Mouse (Mus musculus): Measurements from ENCODE around the gene Tle4. TPM values are rescaled to one million over a fixed set of nuclear protein-coding genes. Genes with fewer than 3 reads are reported as not detected.
"Not testable (repeated sequence)": the region's sequence is repeated elsewhere in the genome, so short reads cannot be mapped to it uniquely, and the experiment has no call there.

Gene Tle4
- total RNA-seq (2014; rRNA removed) = 38.9 and 44.4 TPM in 2 replicates
- polyA plus RNA-seq (2015; fragmentation: Nextera tagmentation; extraction: Ambion mirVana) = 15.4 and 16.3 TPM in 2 replicates

DNA sequence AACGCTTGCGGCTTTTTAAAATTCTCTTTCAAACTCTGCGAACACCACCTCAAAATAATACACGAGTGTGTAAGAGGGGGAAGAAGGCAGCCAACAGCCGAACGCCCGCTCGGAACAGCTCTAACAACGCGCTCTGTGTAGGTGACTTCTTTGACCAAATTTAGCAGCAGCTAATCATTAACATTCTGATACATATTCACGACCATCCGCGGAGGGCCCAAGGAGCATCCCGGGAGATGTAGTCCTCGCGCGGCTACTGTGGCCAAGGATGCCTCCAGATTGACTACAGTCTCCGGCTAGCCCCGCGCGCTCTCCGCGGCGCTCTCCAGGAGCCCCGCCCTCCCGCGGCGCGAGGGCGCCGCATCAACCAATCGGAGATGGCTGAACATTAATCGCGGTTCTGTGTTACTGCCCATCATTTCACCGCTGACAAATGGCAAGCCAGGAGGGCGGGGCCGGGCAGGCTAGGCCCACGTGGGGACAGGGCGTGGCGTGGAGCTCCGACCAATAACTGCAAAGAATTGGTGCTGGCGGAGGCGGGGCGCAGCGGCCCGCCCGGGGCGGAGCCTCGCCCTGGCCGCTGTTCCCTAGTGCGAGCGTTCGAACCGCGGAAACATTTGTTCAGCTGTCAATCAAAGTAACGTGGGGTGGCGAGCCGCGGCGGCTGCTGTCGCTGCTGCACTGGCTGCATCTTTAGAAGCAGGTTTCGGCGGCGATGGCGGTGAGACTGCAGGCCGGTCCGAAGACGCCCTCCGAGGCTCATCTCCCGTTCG, at the start of gene Tle4:
TSS of gene Tle4 (minus strand) at position 135 of the 773 bp plus-strand sequence.
- Histone ChIP-seq H3K9me3 (ENCODE audit: low read length) (no peaks in the 10 kb centered on the region), H3K27ac (peak within 1 kb of the TSS; percentile 93), H3K27me3 (ENCODE audit: insufficient read depth, low read length) (no peaks in the 10 kb centered on the region), H3K4me1 (ENCODE audit: insufficient read depth, low read length) (no peaks in the 10 kb centered on the region), H3K4me3 (ENCODE audit: low read length) (peak within 1 kb of the TSS; percentile 93), H3K36me3 (ENCODE audit: insufficient read depth, low read length) (no peaks in the 10 kb centered on the region), H3K9ac (replicated peaks; ENCODE audit: low read length) (peak within 1 kb of the TSS; percentile 89), H3K4me2 (ENCODE audit: low read depth, low read length) (peak within 1 kb of the TSS; percentile 62)
- no peak for TF ChIP-seq CTCF (IDR thresholded peaks at IDR 0.05; ENCODE audit: low read depth)
- ATAC-seq (peak; percentile 99), DNase-seq (ENCODE audit: low spot score) (peak; percentile 100)
- under 1% methylated on average over 71 of the region's 71 CpGs for WGBS

DNA sequence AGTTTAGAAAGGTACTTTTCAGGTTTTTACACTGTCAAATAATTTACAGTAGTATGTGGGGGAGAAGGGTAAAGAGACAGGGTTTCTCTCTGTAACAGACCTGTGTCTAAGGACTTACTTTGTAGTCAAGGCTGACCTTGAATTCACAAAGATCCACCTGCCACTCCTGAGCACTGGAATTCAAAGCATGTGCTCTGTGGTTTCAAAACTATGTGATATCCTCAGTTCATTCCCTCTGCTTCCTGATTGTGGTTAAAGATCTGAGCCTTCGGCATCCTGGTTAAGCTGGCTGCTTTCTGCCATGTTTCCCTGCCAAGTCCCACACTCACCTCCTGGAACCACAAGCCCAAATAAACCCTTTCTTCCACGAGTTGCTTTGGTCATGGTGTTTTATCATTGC, 47.8 kb upstream of the Tle4 start:
- ATAC-seq (no peak), DNase-seq (ENCODE audit: low spot score) (no peak)
- WGBS = 68% methylated on average over 2 of the region's 2 CpGs
- Histone ChIP-seq H3K4me2 (ENCODE audit: low read depth, low read length) (no peak overlapping the region), H3K9ac (replicated peaks; ENCODE audit: low read length) (no peak overlapping the region), H3K27ac (no peak overlapping the region), H3K9me3 (ENCODE audit: low read length) (no peaks in the 10 kb centered on the region), H3K4me3 (ENCODE audit: low read length) (no peak overlapping the region), H3K27me3 (ENCODE audit: insufficient read depth, low read length) (no peaks in the 10 kb centered on the region), H3K36me3 (ENCODE audit: insufficient read depth, low read length) (no peaks in the 10 kb centered on the region), H3K4me1 (ENCODE audit: insufficient read depth, low read length) (no peaks in the 10 kb centered on the region)
- no peak for TF ChIP-seq CTCF (IDR thresholded peaks at IDR 0.05; ENCODE audit: low read depth)

DNA sequence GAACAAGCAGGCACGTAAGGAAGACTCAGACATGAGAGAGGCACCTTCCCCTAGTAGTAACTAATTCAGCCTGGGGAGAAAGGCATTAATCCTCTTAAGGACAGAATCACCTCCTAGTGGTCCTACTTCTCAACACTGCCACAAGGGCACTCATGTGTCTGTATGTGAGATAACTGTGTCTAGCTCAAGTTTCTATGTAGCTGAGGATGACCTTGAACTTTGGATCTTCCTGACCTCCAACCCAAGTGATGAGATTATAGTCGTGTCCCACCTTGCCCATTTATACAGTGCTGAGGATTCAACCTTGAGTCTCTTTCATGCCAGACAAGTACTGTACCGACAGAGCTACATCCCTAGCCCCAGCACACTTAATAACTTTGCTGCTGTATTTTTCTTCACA, 46.9 kb upstream of the Tle4 start:
- no peak overlapping the region for H3K4me3 ChIP-seq (ENCODE audit: low read length)
- H3K27ac ChIP-seq = no peak overlapping the region
- no peaks in the 10 kb centered on the region for H3K4me1 ChIP-seq (ENCODE audit: insufficient read depth, low read length)
- 92% methylated on average over 3 of the region's 3 CpGs for WGBS
- H3K4me2 ChIP-seq (ENCODE audit: low read depth, low read length) = no peak overlapping the region
- DNase-seq (ENCODE audit: low spot score) = no peak
- TF ChIP-seq CTCF (IDR thresholded peaks at IDR 0.05; ENCODE audit: low read depth) = no peak
- no peaks in the 10 kb centered on the region for H3K36me3 ChIP-seq (ENCODE audit: insufficient read depth, low read length)
- no peaks in the 10 kb centered on the region for H3K9me3 ChIP-seq (ENCODE audit: low read length)
- no peak overlapping the region for H3K9ac ChIP-seq (replicated peaks; ENCODE audit: low read length)
- no peak for ATAC-seq
- no peaks in the 10 kb centered on the region for H3K27me3 ChIP-seq (ENCODE audit: insufficient read depth, low read length)

DNA sequence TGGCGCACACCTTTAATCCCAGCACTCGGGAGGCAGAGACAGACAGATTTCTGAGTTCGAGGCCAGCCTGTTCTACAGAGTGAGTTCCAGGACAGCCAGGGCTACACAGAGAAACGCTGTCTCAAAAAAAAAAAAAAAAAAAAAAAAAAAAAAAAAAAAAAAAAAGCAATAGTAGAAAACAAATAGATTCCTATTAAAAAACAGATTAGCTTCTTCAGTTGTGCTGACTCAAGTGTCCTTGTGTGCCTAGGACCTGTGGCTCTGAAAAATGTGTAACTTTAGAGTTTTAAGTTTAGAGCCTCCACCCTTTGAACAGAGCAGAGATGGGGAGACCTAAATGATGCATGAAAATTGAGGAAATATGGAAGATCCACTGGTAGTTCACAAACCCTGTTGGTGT, 45.2 kb upstream of the Tle4 start:
- not testable (repeated sequence) for H3K4me2 ChIP-seq (ENCODE audit: low read depth, low read length); H3K27me3 ChIP-seq (ENCODE audit: insufficient read depth, low read length); H3K27ac ChIP-seq; H3K4me1 ChIP-seq (ENCODE audit: insufficient read depth, low read length); H3K4me3 ChIP-seq (ENCODE audit: low read length); H3K36me3 ChIP-seq (ENCODE audit: insufficient read depth, low read length); H3K9ac ChIP-seq (replicated peaks; ENCODE audit: low read length); H3K9me3 ChIP-seq (ENCODE audit: low read length); ATAC-seq; DNase-seq (ENCODE audit: low spot score)
- WGBS = 98% methylated on average over 4 of the region's 4 CpGs

DNA sequence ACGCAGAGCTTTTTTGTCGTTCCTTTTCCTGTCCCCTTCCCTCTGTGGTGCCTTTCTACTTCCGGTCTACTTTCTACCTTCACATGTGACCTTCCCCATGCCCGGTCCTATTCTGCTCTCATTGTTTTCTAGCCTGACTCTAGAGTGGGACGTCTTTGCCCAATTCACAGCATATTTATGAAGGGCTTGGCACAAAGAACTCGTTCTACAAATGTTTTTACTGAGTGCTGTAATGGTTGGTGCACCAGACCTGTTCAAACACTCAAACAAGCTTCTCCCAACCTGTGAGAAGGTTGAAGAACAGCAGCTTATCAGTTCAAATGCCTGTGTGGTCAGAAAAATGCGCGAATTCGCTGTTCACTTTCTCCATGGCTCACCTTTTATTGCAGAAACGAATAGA, 44.8 kb upstream of the Tle4 start:
- WGBS = 87% methylated on average over 10 of the region's 10 CpGs
- no peak overlapping the region for H3K9ac ChIP-seq (replicated peaks; ENCODE audit: low read length)

DNA sequence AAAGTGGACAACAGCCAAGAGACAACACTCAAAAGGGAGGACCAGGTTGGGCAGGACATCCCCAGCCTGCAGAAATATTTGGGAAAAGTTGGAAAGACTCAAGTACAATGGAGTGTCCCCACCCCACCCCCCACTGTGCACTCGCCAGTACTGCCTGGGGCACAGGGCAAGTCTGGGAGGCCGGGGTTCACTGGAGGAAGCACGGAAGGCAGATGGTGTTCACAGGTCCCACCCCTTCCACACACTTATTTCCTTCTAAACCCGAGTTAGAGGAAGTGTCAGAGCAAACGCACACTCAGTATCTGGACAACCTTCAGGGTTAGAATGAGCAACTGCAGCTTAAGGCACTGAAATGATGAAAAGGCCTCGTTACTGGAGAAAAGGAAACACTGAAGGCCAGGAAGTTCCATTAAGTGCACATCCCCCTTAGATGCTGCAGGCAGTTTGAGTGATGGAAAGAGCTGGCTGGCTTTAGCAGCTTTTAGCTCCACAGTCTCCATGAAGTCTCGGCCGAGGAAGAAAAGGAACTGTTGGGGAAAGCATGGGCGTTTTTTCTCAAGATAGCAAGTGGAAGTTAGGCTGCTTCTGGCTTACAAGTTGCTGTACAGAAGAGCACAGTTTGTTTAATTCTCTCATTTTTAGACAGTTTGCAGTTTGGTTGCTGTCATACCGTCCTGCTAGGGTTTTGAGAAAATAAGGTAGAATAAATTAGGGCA, 37.5 kb upstream of the Tle4 start:
- H3K27me3 ChIP-seq (ENCODE audit: insufficient read depth, low read length) = no peaks in the 10 kb centered on the region
- DNase-seq (ENCODE audit: low spot score) = no peak
- H3K36me3 ChIP-seq (ENCODE audit: insufficient read depth, low read length) = no peaks in the 10 kb centered on the region
- no peak for TF ChIP-seq CTCF (IDR thresholded peaks at IDR 0.05; ENCODE audit: low read depth)
- 56% methylated on average over 10 of the region's 10 CpGs for WGBS
- H3K4me1 ChIP-seq (ENCODE audit: insufficient read depth, low read length) = no peaks in the 10 kb centered on the region
- no peak overlapping the region for H3K4me2 ChIP-seq (ENCODE audit: low read depth, low read length)
- no peak overlapping the region for H3K9ac ChIP-seq (replicated peaks; ENCODE audit: low read length)
- no peak for ATAC-seq
- H3K9me3 ChIP-seq (ENCODE audit: low read length) = no peaks in the 10 kb centered on the region
- H3K4me3 ChIP-seq (ENCODE audit: low read length) = no peak overlapping the region
- no peak overlapping the region for H3K27ac ChIP-seq

More for the DNA sequence above, 44.8 kb upstream of the Tle4 start:
- ATAC-seq (no peak), DNase-seq (ENCODE audit: low spot score) (no peak)
- H3K36me3 ChIP-seq (ENCODE audit: insufficient read depth, low read length) = no peaks in the 10 kb centered on the region
- H3K27ac ChIP-seq = no peak overlapping the region
- no peaks in the 10 kb centered on the region for H3K27me3 ChIP-seq (ENCODE audit: insufficient read depth, low read length)
- H3K4me2 ChIP-seq (ENCODE audit: low read depth, low read length) = no peak overlapping the region
- H3K9me3 ChIP-seq (ENCODE audit: low read length) = no peaks in the 10 kb centered on the region
- no peak for TF ChIP-seq CTCF (IDR thresholded peaks at IDR 0.05; ENCODE audit: low read depth)
- no peak overlapping the region for H3K4me3 ChIP-seq (ENCODE audit: low read length)
- H3K4me1 ChIP-seq (ENCODE audit: insufficient read depth, low read length) = no peaks in the 10 kb centered on the region

DNA sequence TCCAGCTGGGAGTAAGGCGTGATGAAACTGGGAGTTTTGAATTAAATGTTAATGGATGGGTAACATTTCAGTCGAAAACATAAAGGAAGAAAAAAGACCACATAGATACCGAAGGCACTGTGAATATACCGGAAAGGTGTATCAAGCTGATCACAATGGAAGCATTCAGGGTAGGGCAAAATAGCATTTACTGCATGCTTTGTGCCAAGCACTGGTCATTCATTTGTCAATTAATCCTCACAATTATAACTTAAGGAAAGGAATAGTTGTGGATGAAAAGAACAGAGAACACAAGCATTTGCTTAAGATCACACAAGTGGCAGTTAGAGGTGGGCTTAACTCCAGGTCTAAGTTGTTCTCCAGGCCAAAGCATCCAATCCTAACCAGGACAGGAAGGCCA, 25.5 kb upstream of the Tle4 start:
- DNase-seq (ENCODE audit: low spot score) = no peak
- no peak for TF ChIP-seq CTCF (IDR thresholded peaks at IDR 0.05; ENCODE audit: low read depth)

More for the DNA sequence above, 25.5 kb upstream of the Tle4 start:
- 63% methylated on average over 4 of the region's 4 CpGs for WGBS
- no peak overlapping the region for H3K4me2 ChIP-seq (ENCODE audit: low read depth, low read length)
- H3K36me3 ChIP-seq (ENCODE audit: insufficient read depth, low read length) = no peaks in the 10 kb centered on the region
- no peak for ATAC-seq
- no peaks in the 10 kb centered on the region for H3K27me3 ChIP-seq (ENCODE audit: insufficient read depth, low read length)
- H3K27ac ChIP-seq = no peak overlapping the region
- no peak overlapping the region for H3K4me3 ChIP-seq (ENCODE audit: low read length)
- H3K9ac ChIP-seq (replicated peaks; ENCODE audit: low read length) = no peak overlapping the region
- no peaks in the 10 kb centered on the region for H3K4me1 ChIP-seq (ENCODE audit: insufficient read depth, low read length)
- H3K9me3 ChIP-seq (ENCODE audit: low read length) = no peaks in the 10 kb centered on the region
